Mouse (Mus musculus) limb, embryonic 13.5 days (tissue): ENCODE results near the gene Hyal2. TPM values are rescaled to one million over a fixed set of nuclear protein-coding genes. Genes with fewer than 3 reads are reported as not detected.

Source experiments
- polyA plus RNA-seq: library from polyadenylated mRNA; unstranded; fragments of >200 nt; fragmentation: Nextera tagmentation; extraction: Ambion mirVana; gene quantifications from 2 replicates; pipeline ENCODE4 v1.2.1, GENCODE M21; 2015

The Hyal2 gene
- polyA plus RNA-seq, 1 experiment from 2014 or later = 127 TPM

Other genes with a start within 250 kb of the Hyal2 start
- gene Hemk1, start 229.6 kb upstream of the Hyal2 start, polyA plus RNA-seq = 12.6 and 14.4 TPM in 2 replicates
- gene 6430571L13Rik, start 227.3 kb upstream of the Hyal2 start, polyA plus RNA-seq = 1.1 TPM in 2 replicates
- gene Cacna2d2, start 168.3 kb upstream of the Hyal2 start, polyA plus RNA-seq = 0.56 and 0.68 TPM in 2 replicates
- 46.9 and 47.8 TPM in 2 replicates for gene Tmem115, start 34.0 kb upstream of the Hyal2 start, polyA plus RNA-seq
- 21.1 and 21.2 TPM in 2 replicates for gene Cyb561d2, start 25.8 kb upstream of the Hyal2 start, polyA plus RNA-seq
- 41.8 and 44.2 TPM in 2 replicates for gene Nprl2, start 25.7 kb upstream of the Hyal2 start, polyA plus RNA-seq
- 1.7 and 2.1 TPM in 2 replicates for gene Zmynd10, start 20.6 kb upstream of the Hyal2 start, polyA plus RNA-seq
- 77.1 and 83.2 TPM in 2 replicates for gene Rassf1, start 16.4 kb upstream of the Hyal2 start, polyA plus RNA-seq
- gene Tusc2, start 4.7 kb upstream of the Hyal2 start, polyA plus RNA-seq = 43.7 and 46.5 TPM in 2 replicates
- 13.4 and 15.5 TPM in 2 replicates for gene Hyal1, start 9.0 kb downstream of the Hyal2 start, polyA plus RNA-seq
- gene Naa80, start 10.9 kb downstream of the Hyal2 start, polyA plus RNA-seq = 18.4 and 19.6 TPM in 2 replicates
- gene Hyal3, start 12.9 kb downstream of the Hyal2 start, polyA plus RNA-seq = 1.5 and 1.7 TPM in 2 replicates
- 44.3 and 49.5 TPM in 2 replicates for gene Ifrd2, start 19.7 kb downstream of the Hyal2 start, polyA plus RNA-seq
- gene Sema3b, start 41.3 kb downstream of the Hyal2 start, polyA plus RNA-seq = 8.0 and 8.6 TPM in 2 replicates
- 383 and 392 TPM in 2 replicates for gene Gnai2, start 67.4 kb downstream of the Hyal2 start, polyA plus RNA-seq
- 4.3 and 5.3 TPM in 2 replicates for gene Slc38a3, start 101.6 kb downstream of the Hyal2 start, polyA plus RNA-seq
- gene Gnat1, start 111.8 kb downstream of the Hyal2 start, polyA plus RNA-seq = 0.74 and 1.0 TPM in 2 replicates
- 31.8 and 32.1 TPM in 2 replicates for gene Sema3f, start 142.5 kb downstream of the Hyal2 start, polyA plus RNA-seq
- gene Rbm5, start 203.1 kb downstream of the Hyal2 start, polyA plus RNA-seq = 257 and 270 TPM in 2 replicates